Mouse (Mus musculus): ENCODE results near the gene Ppp6r2.

- TF ChIP-seq POLR2A (IDR thresholded peaks at IDR 0.05; ENCODE audit: borderline replicate concordance, control insufficient read depth, low read depth, low read length), result no peak
- TF ChIP-seq CTCF (IDR thresholded peaks at IDR 0.05; ENCODE audit: control insufficient read depth, insufficient read depth, low read length), result no peak
Measured at GRCm38 (mm10) chr15:89181561-89182270, 29.6 kb upstream of the Ppp6r2 start.
